Mouse (Mus musculus) bone marrow macrophage, adult 2 months (primary cell): ENCODE results near the gene Manba.

Source experiments
- CTCF ChIP-seq: IDR thresholded peaks from 2 replicates; pipeline ENCODE4 v1.5.1; 2012; ENCODE audit warnings: low read depth, mild to moderate bottlenecking, low read length, moderate library complexity
- POLR2A ChIP-seq: IDR thresholded peaks from 2 replicates; pipeline ENCODE4 v1.6.1; 2012; ENCODE audit warnings: mild to moderate bottlenecking, low read depth, low read length, borderline replicate concordance

- TF ChIP-seq CTCF, result no peak
- no peak for TF ChIP-seq POLR2A
Observed at GRCm38 (mm10) chr3:135522618-135523355, 37.4 kb downstream of the Manba start.
